Mouse (Mus musculus): ENCODE data around the gene Scfd2. TPM values are rescaled to one million over a fixed set of nuclear protein-coding genes. Genes with fewer than 3 reads are reported as not detected.

Scfd2 gene
- polyA plus RNA-seq, 1 experiment from 2014 or later, result 13.2 TPM

GRCm38 (mm10) chr5:74279673-74280072 is 251.9 kb downstream of the Scfd2 start:
- Histone ChIP-seq H3K27ac (ENCODE audit: low read depth) (no peak overlapping the region), H3K9me3 (ENCODE audit: control insufficient read depth, low read length) (no peaks in the 10 kb centered on the region), H3K9ac (ENCODE audit: low read length) (no peak overlapping the region), H3K4me2 (ENCODE audit: low read length) (no peak overlapping the region), H3K27me3 (replicated peaks; ENCODE audit: control insufficient read depth, insufficient read depth, low read length) (no peaks in the 10 kb centered on the region), H3K36me3 (ENCODE audit: control insufficient read depth, insufficient read depth, low read length) (no peaks in the 10 kb centered on the region), H3K4me3 (ENCODE audit: low read depth, low read length) (no peak overlapping the region), H3K4me1 (replicated peaks; ENCODE audit: control insufficient read depth, insufficient read depth, low read length) (peaks cover 7% of the 10 kb centered on the region; the same call in 1 of the 2 replicates)
- WGBS, result 76% methylated on average over 7 of the region's 7 CpGs
- ATAC-seq (replicated peaks; ENCODE audit: low FRiP score, low TSS enrichment, low read depth), result no peak
- DNase-seq (ENCODE audit: low spot score), result no peak

GRCm38 (mm10) chr5:74278428-74278827 is 253.1 kb downstream of the Scfd2 start:
- H3K36me3 ChIP-seq (ENCODE audit: control insufficient read depth, insufficient read depth, low read length), result no peaks in the 10 kb centered on the region
- WGBS, result 86% methylated on average over 7 of the region's 7 CpGs
- no peaks in the 10 kb centered on the region for H3K9me3 ChIP-seq (ENCODE audit: control insufficient read depth, low read length)
- no peak overlapping the region for H3K4me3 ChIP-seq (ENCODE audit: low read depth, low read length)
- ATAC-seq (replicated peaks; ENCODE audit: low FRiP score, low TSS enrichment, low read depth) (no peak), DNase-seq (ENCODE audit: low spot score) (no peak)
- peaks cover 7% of the 10 kb centered on the region; the same call in 1 of the 2 replicates for H3K4me1 ChIP-seq (replicated peaks; ENCODE audit: control insufficient read depth, insufficient read depth, low read length)
- no peak overlapping the region for H3K27ac ChIP-seq (ENCODE audit: low read depth)
- H3K4me2 ChIP-seq (ENCODE audit: low read length), result no peak overlapping the region
- H3K27me3 ChIP-seq (replicated peaks; ENCODE audit: control insufficient read depth, insufficient read depth, low read length), result no peaks in the 10 kb centered on the region
- H3K9ac ChIP-seq (ENCODE audit: low read length), result no peak overlapping the region

GRCm38 (mm10) chr5:74277712-74278111 is 253.8 kb downstream of the Scfd2 start:
- peak; percentile 97 for DNase-seq (ENCODE audit: low spot score)
- Histone ChIP-seq H3K4me2 (ENCODE audit: low read length) (no peak overlapping the region), H3K9ac (ENCODE audit: low read length) (no peak overlapping the region), H3K27ac (ENCODE audit: low read depth) (no peak overlapping the region), H3K4me1 (replicated peaks; ENCODE audit: control insufficient read depth, insufficient read depth, low read length) (peaks cover 7% of the 10 kb centered on the region; the same call in 1 of the 2 replicates), H3K4me3 (ENCODE audit: low read depth, low read length) (no peak overlapping the region), H3K27me3 (replicated peaks; ENCODE audit: control insufficient read depth, insufficient read depth, low read length) (no peaks in the 10 kb centered on the region), H3K36me3 (ENCODE audit: control insufficient read depth, insufficient read depth, low read length) (no peaks in the 10 kb centered on the region), H3K9me3 (ENCODE audit: control insufficient read depth, low read length) (no peaks in the 10 kb centered on the region)
- WGBS, result 1% methylated on average over 3 of the region's 3 CpGs
- peak; percentile 82 for ATAC-seq (replicated peaks; ENCODE audit: low FRiP score, low TSS enrichment, low read depth)

- H3K27ac ChIP-seq (ENCODE audit: low read depth), result no peak overlapping the region; the same call in 1 of the 2 replicates
- ATAC-seq (replicated peaks; ENCODE audit: low FRiP score, low TSS enrichment, low read depth), result no peak
These were observed 254.3 kb downstream of the Scfd2 start for GRCm38 (mm10) chr5:74277216-74277615.

GRCm38 (mm10) chr5:74273313-74273712 is 258.2 kb downstream of the Scfd2 start:
- Histone ChIP-seq H3K36me3 (ENCODE audit: control insufficient read depth, insufficient read depth, low read length) (no peaks in the 10 kb centered on the region), H3K4me2 (ENCODE audit: low read length) (no peak overlapping the region), H3K4me1 (replicated peaks; ENCODE audit: control insufficient read depth, insufficient read depth, low read length) (peaks cover 7% of the 10 kb centered on the region; the same call in 1 of the 2 replicates), H3K27ac (ENCODE audit: low read depth) (no peak overlapping the region), H3K9ac (ENCODE audit: low read length) (no peak overlapping the region), H3K27me3 (replicated peaks; ENCODE audit: control insufficient read depth, insufficient read depth, low read length) (no peaks in the 10 kb centered on the region), H3K9me3 (ENCODE audit: control insufficient read depth, low read length) (no peaks in the 10 kb centered on the region), H3K4me3 (ENCODE audit: low read depth, low read length) (no peak overlapping the region)
- DNase-seq (ENCODE audit: low spot score) (no peak), ATAC-seq (replicated peaks; ENCODE audit: low FRiP score, low TSS enrichment, low read depth) (no peak)
- WGBS, result 83% methylated on average over 3 of the region's 3 CpGs

More at GRCm38 (mm10) chr5:74277216-74277615, 254.3 kb downstream of the Scfd2 start:
- Histone ChIP-seq H3K4me2 (ENCODE audit: low read length) (no peak overlapping the region), H3K9ac (ENCODE audit: low read length) (no peak overlapping the region), H3K4me3 (ENCODE audit: low read depth, low read length) (no peak overlapping the region), H3K36me3 (ENCODE audit: control insufficient read depth, insufficient read depth, low read length) (no peaks in the 10 kb centered on the region), H3K4me1 (replicated peaks; ENCODE audit: control insufficient read depth, insufficient read depth, low read length) (peaks cover 7% of the 10 kb centered on the region; the same call in 1 of the 2 replicates), H3K9me3 (ENCODE audit: control insufficient read depth, low read length) (no peaks in the 10 kb centered on the region), H3K27me3 (replicated peaks; ENCODE audit: control insufficient read depth, insufficient read depth, low read length) (no peaks in the 10 kb centered on the region)
- DNase-seq (ENCODE audit: low spot score), result no peak
- WGBS, result 67% methylated on average over 5 of the region's 5 CpGs

- Histone ChIP-seq H3K9me3 (ENCODE audit: control insufficient read depth, low read length) (no peaks in the 10 kb centered on the region), H3K4me3 (ENCODE audit: low read depth, low read length) (no peak overlapping the region), H3K4me1 (replicated peaks; ENCODE audit: control insufficient read depth, insufficient read depth, low read length) (peaks cover 10% of the 10 kb centered on the region), H3K4me2 (ENCODE audit: low read length) (no peak overlapping the region), H3K36me3 (ENCODE audit: control insufficient read depth, insufficient read depth, low read length) (no peaks in the 10 kb centered on the region), H3K9ac (ENCODE audit: low read length) (no peak overlapping the region), H3K27ac (ENCODE audit: low read depth) (no peak overlapping the region), H3K27me3 (replicated peaks; ENCODE audit: control insufficient read depth, insufficient read depth, low read length) (no peaks in the 10 kb centered on the region)
- ATAC-seq (replicated peaks; ENCODE audit: low FRiP score, low TSS enrichment, low read depth) (no peak), DNase-seq (ENCODE audit: low spot score) (no peak)
- WGBS, result 72% methylated on average over 5 of the region's 5 CpGs
These were observed 263.7 kb downstream of the Scfd2 start for GRCm38 (mm10) chr5:74267736-74268369.

- no peaks in the 10 kb centered on the region for H3K9me3 ChIP-seq (ENCODE audit: control insufficient read depth, low read length)
- no peak for ATAC-seq (replicated peaks; ENCODE audit: low FRiP score, low TSS enrichment, low read depth)
- no peak for DNase-seq (ENCODE audit: low spot score)
- peaks cover 12% of the 10 kb centered on the region for H3K4me1 ChIP-seq (replicated peaks; ENCODE audit: control insufficient read depth, insufficient read depth, low read length)
- no peaks in the 10 kb centered on the region for H3K27me3 ChIP-seq (replicated peaks; ENCODE audit: control insufficient read depth, insufficient read depth, low read length)
- WGBS, result 90% methylated on average over 1 of the region's 1 CpGs
- no peak overlapping the region for H3K4me2 ChIP-seq (ENCODE audit: low read length)
- H3K27ac ChIP-seq (ENCODE audit: low read depth), result no peak overlapping the region
- no peak overlapping the region for H3K4me3 ChIP-seq (ENCODE audit: low read depth, low read length)
- no peaks in the 10 kb centered on the region for H3K36me3 ChIP-seq (ENCODE audit: control insufficient read depth, insufficient read depth, low read length)
- no peak overlapping the region for H3K9ac ChIP-seq (ENCODE audit: low read length)
These were observed 264.4 kb downstream of the Scfd2 start for GRCm38 (mm10) chr5:74267196-74267595.

- no peak overlapping the region for H3K9ac ChIP-seq (ENCODE audit: low read length)
These were observed 265.1 kb downstream of the Scfd2 start for GRCm38 (mm10) chr5:74266476-74266819.

More at GRCm38 (mm10) chr5:74266476-74266819, 265.1 kb downstream of the Scfd2 start:
- H3K4me1 ChIP-seq (replicated peaks; ENCODE audit: control insufficient read depth, insufficient read depth, low read length), result peaks cover 12% of the 10 kb centered on the region
- no peaks in the 10 kb centered on the region for H3K27me3 ChIP-seq (replicated peaks; ENCODE audit: control insufficient read depth, insufficient read depth, low read length)
- no peak overlapping the region; the same call in 1 of the 2 replicates for H3K27ac ChIP-seq (ENCODE audit: low read depth)
- no peak overlapping the region for H3K4me3 ChIP-seq (ENCODE audit: low read depth, low read length)
- 45% methylated on average over 5 of the region's 5 CpGs for WGBS
- H3K36me3 ChIP-seq (ENCODE audit: control insufficient read depth, insufficient read depth, low read length), result no peaks in the 10 kb centered on the region
- no peaks in the 10 kb centered on the region for H3K9me3 ChIP-seq (ENCODE audit: control insufficient read depth, low read length)
- ATAC-seq (replicated peaks; ENCODE audit: low FRiP score, low TSS enrichment, low read depth) (no peak), DNase-seq (ENCODE audit: low spot score) (no peak)
- no peak overlapping the region for H3K4me2 ChIP-seq (ENCODE audit: low read length)
